Mouse (Mus musculus) liver, embryonic 14.5 days (tissue): ENCODE results near the gene Paox. TPM values are rescaled to one million over a fixed set of nuclear protein-coding genes. Genes with fewer than 3 reads are reported as not detected.

ENCODE experiments used
- ATAC-seq: fragments of 200-750 bp; cut with Nextera tagmentation; 2 replicates; pipeline ENCODE4 v1.8.0; 2017; ENCODE audit warnings: moderate number of reproducible peaks, mild to moderate bottlenecking, moderate library complexity; ENCODE audit not compliant: insufficient read depth
- DNase-seq, 3 experiments: peaks; one replicate each; pipeline ENCODE4 v3.0.0-alpha.2; 2012 to 2013; ENCODE audit warnings: low read depth in 3 of 3, low spot score in 3 of 3
- H3K27ac ChIP-seq: fragments of 300-500 bp; sonication (generic); 2 replicates; pipeline ENCODE4 v1.5.1; 2014; ENCODE audit warnings: moderate library complexity, mild to moderate bottlenecking, control low read depth, inconsistent platforms
- H3K27me3 ChIP-seq: fragments of 300-500 bp; sonication (generic); 2 replicates; pipeline ENCODE4 v1.6.1; 2014; ENCODE audit warnings: mild to moderate bottlenecking, low read length, moderate library complexity; ENCODE audit not compliant: control insufficient read depth, insufficient read depth
- H3K36me3 ChIP-seq: fragments of 300-500 bp; sonication (generic); replicated peaks from 2 replicates; pipeline ENCODE4 v1.6.1; 2014; ENCODE audit warnings: low read depth; ENCODE audit not compliant: control insufficient read depth, insufficient read depth
- H3K4me1 ChIP-seq, 2 experiments: fragments of 200-500 bp in 1 of 2; fragments of 300-500 bp in 1 of 2; sonication (generic) in 1 of 2; replicated peaks; 2 replicates each; pipeline ENCODE4 v1.6.1; 2012 to 2014; ENCODE audit warnings: antibody characterized with exemption in 1 of 2, inconsistent platforms in 1 of 2, low read length in 1 of 2; ENCODE audit not compliant: control insufficient read depth in 2 of 2, insufficient read depth in 2 of 2
- H3K4me2 ChIP-seq: fragments of 300-500 bp; sonication (generic); 2 replicates; pipeline ENCODE4 v1.6.1; 2014; ENCODE audit warnings: low read depth, mild to moderate bottlenecking, control low read depth, moderate library complexity
- H3K4me3 ChIP-seq, 2 experiments: fragments of 200-500 bp in 1 of 2; fragments of 300-500 bp in 1 of 2; sonication (generic) in 1 of 2; 2 replicates each; pipeline ENCODE4 v1.5.1; 2012 to 2014; ENCODE audit warnings: low read depth in 2 of 2, low read length in 2 of 2, mild to moderate bottlenecking in 2 of 2, control low read depth in 1 of 2, inconsistent platforms in 1 of 2, moderate library complexity in 1 of 2; ENCODE audit not compliant: insufficient read depth in 1 of 2
- H3K9ac ChIP-seq: fragments of 300-500 bp; sonication (generic); replicated peaks from 2 replicates; pipeline ENCODE4 v1.6.1; 2014; ENCODE audit warnings: mild to moderate bottlenecking, control low read depth, moderate library complexity
- H3K9me3 ChIP-seq: fragments of 300-500 bp; sonication (generic); 2 replicates; pipeline ENCODE4 v1.6.1; 2016; ENCODE audit warnings: low read length, mixed read lengths; ENCODE audit not compliant: control insufficient read depth
- CTCF ChIP-seq: IDR thresholded peaks from 2 replicates; pipeline ENCODE4 v1.5.1; 2016; ENCODE audit warnings: antibody characterized with exemption, low read depth, control low read depth
- EP300 ChIP-seq: IDR thresholded peaks from 2 replicates; pipeline ENCODE4 v1.6.1; 2016; ENCODE audit warnings: antibody characterized with exemption, low read depth
- WGBS: fragments of 180-500 bp; shearing (Covaris S2); extraction: QIAGEN DNeasy Blood & Tissue Kit; methylation state at CpG from one replicate; pipeline ENCODE4 v1.1.7; 2014; ENCODE audit not compliant: insufficient replicate concordance; 5-methylcytosine and 5-hydroxymethylcytosine counted together
- polyA plus RNA-seq, 2 experiments: library from polyadenylated mRNA; depleted of rRNA in 1 of 2; stranded (reverse) in 1 of 2; unstranded in 1 of 2; fragments of >200 nt; fragmentation: Nextera tagmentation in 1 of 2; extraction: Ambion mirVana in 1 of 2; gene quantifications; 2 replicates each; pipeline versions ENCODE4 v1.2.1 to v1.2.3; 2012 to 2014

Gene Paox
- polyA plus RNA-seq, 2 experiments, result 4.2 to 10.4 TPM

DNA sequence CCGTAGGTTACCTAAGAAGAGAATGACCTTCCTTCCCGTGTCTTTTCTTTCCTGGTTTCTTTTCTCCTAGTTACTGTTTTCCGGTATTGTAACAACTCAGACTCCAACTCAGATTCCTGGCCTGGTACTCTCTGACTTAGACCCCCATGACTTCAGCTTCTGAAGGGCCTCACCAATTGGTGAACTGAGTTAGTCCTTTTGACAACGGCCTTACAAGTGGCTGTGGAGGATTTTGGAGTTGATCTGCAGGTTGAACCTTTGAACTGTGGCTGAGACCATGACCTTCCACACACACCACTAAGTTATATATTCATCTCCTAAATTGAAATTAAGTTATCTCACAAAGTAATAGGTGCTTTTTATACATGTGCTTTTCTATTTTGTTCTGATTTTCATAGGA, 68.6 kb downstream of the Paox start:
- WGBS, result 61% methylated on average over 4 of the region's 4 CpGs
- H3K27ac ChIP-seq, result no peak overlapping the region
- DNase-seq, result no peak

More for the DNA sequence above, 68.6 kb downstream of the Paox start:
- no peak overlapping the region for H3K9ac ChIP-seq
- H3K4me1 ChIP-seq, result 0 out of 4 replicates have a peak, but pooled peaks cover 0 to 3% of the 10 kb centered on the region in 2 experiments
- no peak overlapping the region for H3K4me2 ChIP-seq
- H3K27me3 ChIP-seq, result no peaks in the 10 kb centered on the region
- TF ChIP-seq EP300 (no peak), CTCF (no peak)
- no peaks in the 10 kb centered on the region for H3K9me3 ChIP-seq
- no peak overlapping the region for H3K4me3 ChIP-seq
- no peak for ATAC-seq
- no peaks in the 10 kb centered on the region for H3K36me3 ChIP-seq

Other genes starting within 250 kb of the Paox start
- 0.01 and 0.04 TPM in 2 replicates for gene Kndc1, start 221.1 kb upstream of the Paox start, polyA plus RNA-seq (2012; rRNA removed)
- not detected in 2 replicates for gene Kndc1, start 221.1 kb upstream of the Paox start, polyA plus RNA-seq (2014; fragmentation: Nextera tagmentation; extraction: Ambion mirVana)
- not detected in 2 replicates for gene Utf1, start 172.0 kb upstream of the Paox start, polyA plus RNA-seq (2012; rRNA removed)
- not detected in 2 replicates for gene Utf1, start 172.0 kb upstream of the Paox start, polyA plus RNA-seq (2014; fragmentation: Nextera tagmentation; extraction: Ambion mirVana)
- 0.04 TPM in 1 of 2 replicates, not detected in the other for gene 6430531B16Rik, start 137.0 kb upstream of the Paox start, polyA plus RNA-seq (2012; rRNA removed)
- gene 6430531B16Rik, start 137.0 kb upstream of the Paox start, polyA plus RNA-seq (2014; fragmentation: Nextera tagmentation; extraction: Ambion mirVana), result not detected in 2 replicates
- 0.83 and 0.98 TPM in 2 replicates for gene Adam8, start 123.2 kb upstream of the Paox start, polyA plus RNA-seq (2012; rRNA removed)
- gene Adam8, start 123.2 kb upstream of the Paox start, polyA plus RNA-seq (2014; fragmentation: Nextera tagmentation; extraction: Ambion mirVana), result 0.34 and 0.46 TPM in 2 replicates
- gene Zfp511, start 79.4 kb upstream of the Paox start, polyA plus RNA-seq (2012; rRNA removed), result 19.8 and 25.6 TPM in 2 replicates
- gene Zfp511, start 79.4 kb upstream of the Paox start, polyA plus RNA-seq (2014; fragmentation: Nextera tagmentation; extraction: Ambion mirVana), result 16.9 and 20.0 TPM in 2 replicates
- gene Tubgcp2, start 79.1 kb upstream of the Paox start, polyA plus RNA-seq (2012; rRNA removed), result 17.4 and 19.3 TPM in 2 replicates
- 21.6 and 25.3 TPM in 2 replicates for gene Tubgcp2, start 79.1 kb upstream of the Paox start, polyA plus RNA-seq (2014; fragmentation: Nextera tagmentation; extraction: Ambion mirVana)
- gene Msx3, start 66.7 kb upstream of the Paox start, polyA plus RNA-seq (2012; rRNA removed), result not detected in 2 replicates
- gene Msx3, start 66.7 kb upstream of the Paox start, polyA plus RNA-seq (2014; fragmentation: Nextera tagmentation; extraction: Ambion mirVana), result not detected in 2 replicates
- 0.19 TPM in 1 of 2 replicates, not detected in the other for gene Caly, start 33.3 kb upstream of the Paox start, polyA plus RNA-seq (2012; rRNA removed)
- gene Caly, start 33.3 kb upstream of the Paox start, polyA plus RNA-seq (2014; fragmentation: Nextera tagmentation; extraction: Ambion mirVana), result not detected in 2 replicates
- 0.87 TPM in 1 of 2 replicates, not detected in the other for gene Prap1, start 22.4 kb upstream of the Paox start, polyA plus RNA-seq (2012; rRNA removed)
- not detected in 2 replicates for gene Prap1, start 22.4 kb upstream of the Paox start, polyA plus RNA-seq (2014; fragmentation: Nextera tagmentation; extraction: Ambion mirVana)
- gene Fuom, start 13.4 kb upstream of the Paox start, polyA plus RNA-seq (2012; rRNA removed), result 6.3 and 6.7 TPM in 2 replicates
- 7.7 and 9.2 TPM in 2 replicates for gene Fuom, start 13.4 kb upstream of the Paox start, polyA plus RNA-seq (2014; fragmentation: Nextera tagmentation; extraction: Ambion mirVana)
- gene Echs1, start 677 bp downstream of the Paox start, polyA plus RNA-seq (2012; rRNA removed), result 36.5 and 45.7 TPM in 2 replicates
- gene Echs1, start 677 bp downstream of the Paox start, polyA plus RNA-seq (2014; fragmentation: Nextera tagmentation; extraction: Ambion mirVana), result 97.2 and 99.0 TPM in 2 replicates
- gene Mtg1, start 21.8 kb downstream of the Paox start, polyA plus RNA-seq (2012; rRNA removed), result 10.1 and 14.6 TPM in 2 replicates
- gene Mtg1, start 21.8 kb downstream of the Paox start, polyA plus RNA-seq (2014; fragmentation: Nextera tagmentation; extraction: Ambion mirVana), result 17.3 and 18.5 TPM in 2 replicates
- gene Sprn, start 39.1 kb downstream of the Paox start, polyA plus RNA-seq (2012; rRNA removed), result 0.01 TPM in 1 of 2 replicates, not detected in the other
- not detected in 2 replicates for gene Sprn, start 39.1 kb downstream of the Paox start, polyA plus RNA-seq (2014; fragmentation: Nextera tagmentation; extraction: Ambion mirVana)
- not detected in 2 replicates for gene Olfr522, start 49.0 kb downstream of the Paox start, polyA plus RNA-seq (2012; rRNA removed)
- gene Olfr522, start 49.0 kb downstream of the Paox start, polyA plus RNA-seq (2014; fragmentation: Nextera tagmentation; extraction: Ambion mirVana), result not detected in 2 replicates
- not detected in 2 replicates for gene Olfr523, start 57.4 kb downstream of the Paox start, polyA plus RNA-seq (2012; rRNA removed)
- not detected in 2 replicates for gene Olfr523, start 57.4 kb downstream of the Paox start, polyA plus RNA-seq (2014; fragmentation: Nextera tagmentation; extraction: Ambion mirVana)
- gene Olfr524, start 90.2 kb downstream of the Paox start, polyA plus RNA-seq (2012; rRNA removed), result not detected in 2 replicates
- not detected in 2 replicates for gene Olfr524, start 90.2 kb downstream of the Paox start, polyA plus RNA-seq (2014; fragmentation: Nextera tagmentation; extraction: Ambion mirVana)
- gene Cd163l1, start 102.5 kb downstream of the Paox start, polyA plus RNA-seq (2012; rRNA removed), result 0.03 and 0.07 TPM in 2 replicates
- gene Cd163l1, start 102.5 kb downstream of the Paox start, polyA plus RNA-seq (2014; fragmentation: Nextera tagmentation; extraction: Ambion mirVana), result not detected in 2 replicates
- gene 5830411N06Rik, start 131.5 kb downstream of the Paox start, polyA plus RNA-seq (2012; rRNA removed), result not detected in 2 replicates
- not detected in 2 replicates for gene 5830411N06Rik, start 131.5 kb downstream of the Paox start, polyA plus RNA-seq (2014; fragmentation: Nextera tagmentation; extraction: Ambion mirVana)
- gene Olfr525, start 205.1 kb downstream of the Paox start, polyA plus RNA-seq (2012; rRNA removed), result not detected in 2 replicates
- not detected in 2 replicates for gene Olfr525, start 205.1 kb downstream of the Paox start, polyA plus RNA-seq (2014; fragmentation: Nextera tagmentation; extraction: Ambion mirVana)
- gene Olfr527, start 218.2 kb downstream of the Paox start, polyA plus RNA-seq (2012; rRNA removed), result not detected in 2 replicates
- gene Olfr527, start 218.2 kb downstream of the Paox start, polyA plus RNA-seq (2014; fragmentation: Nextera tagmentation; extraction: Ambion mirVana), result not detected in 2 replicates
- gene Olfr60, start 245.9 kb downstream of the Paox start, polyA plus RNA-seq (2012; rRNA removed), result not detected in 2 replicates
- not detected in 2 replicates for gene Olfr60, start 245.9 kb downstream of the Paox start, polyA plus RNA-seq (2014; fragmentation: Nextera tagmentation; extraction: Ambion mirVana)